Mouse (Mus musculus): ENCODE measurements around the gene Tent4b. TPM values are rescaled to one million over a fixed set of nuclear protein-coding genes. Genes with fewer than 3 reads are reported as not detected.

Gene Tent4b
- polyA plus RNA-seq, 1 experiment from 2014 or later = 6.2 TPM

DNA sequence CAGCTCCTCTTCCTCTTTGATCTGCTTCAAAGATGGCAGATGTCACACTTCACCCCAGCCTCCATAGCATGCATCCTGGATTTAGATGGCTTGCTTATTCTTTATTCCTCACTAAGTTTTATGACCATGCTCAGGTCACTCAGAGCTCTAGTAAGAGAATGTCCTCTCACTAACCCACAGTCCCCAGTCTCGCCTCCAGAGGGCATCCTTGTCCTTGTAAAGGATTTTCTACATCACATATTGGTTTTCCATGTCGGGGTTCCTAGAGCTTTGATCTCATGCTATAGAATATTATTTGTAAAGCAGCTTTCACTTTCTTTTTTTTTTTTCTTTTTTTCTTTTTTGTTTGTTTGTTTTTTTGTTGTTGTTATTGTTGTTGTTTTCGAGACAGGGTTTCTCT, 53.8 kb downstream of the Tent4b start:
- Histone ChIP-seq H3K27ac (ENCODE audit: low read length) (no peak overlapping the region), H3K9ac (ENCODE audit: low read length) (no peak overlapping the region), H3K4me3 (ENCODE audit: low read length) (no peak overlapping the region), H3K36me3 (ENCODE audit: control insufficient read depth, insufficient read depth, low read length) (peaks cover 20% of the 10 kb centered on the region; the same call in 1 of the 2 replicates), H3K27me3 (ENCODE audit: control insufficient read depth, insufficient read depth, low read depth, low read length) (no peaks in the 10 kb centered on the region), H3K4me1 (replicated peaks; ENCODE audit: control insufficient read depth, insufficient read depth, low read length) (no peaks in the 10 kb centered on the region), H3K9me3 (ENCODE audit: control insufficient read depth, low read length) (no peaks in the 10 kb centered on the region), H3K4me2 (ENCODE audit: low read depth, low read length) (no peak overlapping the region)
- no peak for ATAC-seq (ENCODE audit: low read depth)
- WGBS = 71% methylated on average over 3 of the region's 3 CpGs

DNA sequence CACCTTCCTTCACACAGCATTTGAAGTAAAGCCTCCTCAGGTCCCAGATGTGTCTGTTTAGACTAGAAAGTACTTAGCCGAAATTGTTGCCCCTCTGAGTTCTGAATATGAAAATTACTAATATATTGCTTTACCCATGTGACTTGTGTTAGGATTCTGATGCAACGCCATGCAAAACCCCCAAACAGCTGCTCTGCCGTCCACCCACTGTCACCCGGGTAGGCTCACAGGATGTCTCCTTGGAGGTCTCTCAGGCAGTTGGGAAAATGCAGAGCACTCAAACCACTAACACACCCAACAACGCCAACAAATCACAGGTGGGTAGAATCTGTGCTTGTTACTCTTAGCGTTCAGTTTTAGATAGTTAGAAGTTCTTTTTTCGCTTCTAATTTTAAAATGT, 55.9 kb downstream of the Tent4b start:
- H3K4me2 ChIP-seq (ENCODE audit: low read depth, low read length) = no peak overlapping the region
- ATAC-seq (ENCODE audit: low read depth) = no peak
- no peak overlapping the region for H3K9ac ChIP-seq (ENCODE audit: low read length)
- no peak overlapping the region for H3K4me3 ChIP-seq (ENCODE audit: low read length)
- no peaks in the 10 kb centered on the region for H3K27me3 ChIP-seq (ENCODE audit: control insufficient read depth, insufficient read depth, low read depth, low read length)
- H3K36me3 ChIP-seq (ENCODE audit: control insufficient read depth, insufficient read depth, low read length) = peaks cover 16% of the 10 kb centered on the region; the same call in 1 of the 2 replicates
- H3K4me1 ChIP-seq (replicated peaks; ENCODE audit: control insufficient read depth, insufficient read depth, low read length) = no peaks in the 10 kb centered on the region
- 84% methylated on average over 7 of the region's 7 CpGs for WGBS
- H3K27ac ChIP-seq (ENCODE audit: low read length) = no peak overlapping the region
- no peaks in the 10 kb centered on the region for H3K9me3 ChIP-seq (ENCODE audit: control insufficient read depth, low read length)

DNA sequence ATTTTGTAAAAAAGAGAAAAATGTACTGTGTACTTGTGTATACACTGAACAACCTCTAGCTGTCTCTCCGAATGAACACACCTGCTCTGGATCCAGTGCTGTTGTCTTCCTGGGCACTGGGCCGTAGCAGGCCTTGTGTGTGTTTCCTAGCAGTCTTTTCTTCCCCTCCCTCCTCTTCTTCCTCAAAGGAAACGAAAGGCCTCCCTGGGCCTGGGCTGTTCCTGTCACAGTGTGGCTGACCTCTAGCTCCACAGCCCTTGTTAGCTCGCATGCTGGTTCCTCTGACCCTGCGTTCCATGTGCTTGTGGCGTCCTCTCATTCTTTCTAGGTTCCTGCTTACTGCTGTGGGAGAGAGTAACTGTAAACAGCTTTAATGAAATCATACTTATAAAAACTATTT, 59.0 kb downstream of the Tent4b start:
- H3K4me2 ChIP-seq (ENCODE audit: low read depth, low read length) = no peak overlapping the region
- H3K9me3 ChIP-seq (ENCODE audit: control insufficient read depth, low read length) = no peaks in the 10 kb centered on the region
- WGBS = 56% methylated on average over 6 of the region's 6 CpGs
- H3K9ac ChIP-seq (ENCODE audit: low read length) = no peak overlapping the region
- ATAC-seq (ENCODE audit: low read depth) = no peak
- H3K27ac ChIP-seq (ENCODE audit: low read length) = no peak overlapping the region
- H3K4me1 ChIP-seq (replicated peaks; ENCODE audit: control insufficient read depth, insufficient read depth, low read length) = peaks cover 8% of the 10 kb centered on the region
- no peak overlapping the region for H3K4me3 ChIP-seq (ENCODE audit: low read length)
- H3K36me3 ChIP-seq (ENCODE audit: control insufficient read depth, insufficient read depth, low read length) = peaks cover 8% of the 10 kb centered on the region; the same call in 1 of the 2 replicates
- no peaks in the 10 kb centered on the region for H3K27me3 ChIP-seq (ENCODE audit: control insufficient read depth, insufficient read depth, low read depth, low read length)

DNA sequence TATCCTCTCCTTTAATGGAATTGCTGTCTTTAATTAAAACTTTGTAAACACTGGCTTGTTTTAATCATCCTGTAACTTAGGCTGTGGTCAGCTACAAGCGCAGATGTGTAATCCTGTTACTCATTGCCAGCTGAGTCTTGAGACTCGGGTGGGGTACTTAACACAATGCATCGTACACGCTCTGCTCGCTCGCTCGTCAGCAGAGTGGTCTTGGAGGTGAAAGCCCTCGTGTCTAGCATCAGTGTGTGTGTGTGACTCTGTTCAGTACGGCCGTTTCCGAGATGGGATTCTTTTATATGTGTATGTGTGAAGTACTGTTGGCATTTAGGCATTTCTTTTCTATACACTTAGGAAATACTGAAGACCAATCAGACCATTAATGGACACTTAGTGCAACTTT, 59.5 kb downstream of the Tent4b start:
- H3K9me3 ChIP-seq (ENCODE audit: control insufficient read depth, low read length) = no peaks in the 10 kb centered on the region
- H3K4me3 ChIP-seq (ENCODE audit: low read length) = no peak overlapping the region
- no peak overlapping the region for H3K27ac ChIP-seq (ENCODE audit: low read length)
- peaks cover 8% of the 10 kb centered on the region; the same call in 1 of the 2 replicates for H3K36me3 ChIP-seq (ENCODE audit: control insufficient read depth, insufficient read depth, low read length)
- WGBS = 75% methylated on average over 11 of the region's 11 CpGs
- H3K27me3 ChIP-seq (ENCODE audit: control insufficient read depth, insufficient read depth, low read depth, low read length) = no peaks in the 10 kb centered on the region
- H3K9ac ChIP-seq (ENCODE audit: low read length) = no peak overlapping the region
- H3K4me2 ChIP-seq (ENCODE audit: low read depth, low read length) = no peak overlapping the region
- ATAC-seq (ENCODE audit: low read depth) = no peak
- peaks cover 13% of the 10 kb centered on the region for H3K4me1 ChIP-seq (replicated peaks; ENCODE audit: control insufficient read depth, insufficient read depth, low read length)

DNA sequence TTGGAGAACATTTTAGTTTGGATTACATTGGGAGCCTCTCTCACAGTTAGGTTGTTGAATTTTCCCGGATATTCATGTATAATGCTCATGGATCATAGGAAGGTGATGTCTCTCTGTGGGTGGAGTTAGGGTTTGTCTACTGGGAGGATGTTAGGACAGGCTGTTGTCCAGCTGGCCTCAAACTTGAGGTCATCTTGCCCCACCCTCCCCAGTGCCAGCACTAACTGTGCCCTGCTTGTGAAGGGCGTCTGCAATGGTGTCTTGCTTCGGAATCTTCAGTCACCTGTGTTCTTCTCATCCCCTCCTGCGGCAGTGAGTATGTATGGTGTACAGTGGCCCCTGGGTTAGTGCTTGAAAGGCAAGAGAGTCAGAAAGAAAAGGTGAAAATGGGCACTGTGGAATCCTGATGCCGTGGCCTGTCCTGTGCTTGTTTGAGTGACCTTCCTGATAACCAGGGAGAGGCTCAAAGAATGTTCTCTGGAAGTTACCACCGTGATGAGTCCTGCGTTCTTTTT, 61.5 kb downstream of the Tent4b start:
- Histone ChIP-seq H3K4me1 (replicated peaks; ENCODE audit: control insufficient read depth, insufficient read depth, low read length) (peaks cover 27% of the 10 kb centered on the region), H3K27ac (ENCODE audit: low read length) (no peak overlapping the region), H3K9ac (ENCODE audit: low read length) (no peak overlapping the region), H3K9me3 (ENCODE audit: control insufficient read depth, low read length) (no peaks in the 10 kb centered on the region), H3K36me3 (ENCODE audit: control insufficient read depth, insufficient read depth, low read length) (peaks cover 7% of the 10 kb centered on the region; the same call in 1 of the 2 replicates), H3K27me3 (ENCODE audit: control insufficient read depth, insufficient read depth, low read depth, low read length) (no peaks in the 10 kb centered on the region), H3K4me3 (ENCODE audit: low read length) (no peak overlapping the region), H3K4me2 (ENCODE audit: low read depth, low read length) (no peak overlapping the region)
- 84% methylated on average over 7 of the region's 7 CpGs for WGBS
- ATAC-seq (ENCODE audit: low read depth) = no peak

DNA sequence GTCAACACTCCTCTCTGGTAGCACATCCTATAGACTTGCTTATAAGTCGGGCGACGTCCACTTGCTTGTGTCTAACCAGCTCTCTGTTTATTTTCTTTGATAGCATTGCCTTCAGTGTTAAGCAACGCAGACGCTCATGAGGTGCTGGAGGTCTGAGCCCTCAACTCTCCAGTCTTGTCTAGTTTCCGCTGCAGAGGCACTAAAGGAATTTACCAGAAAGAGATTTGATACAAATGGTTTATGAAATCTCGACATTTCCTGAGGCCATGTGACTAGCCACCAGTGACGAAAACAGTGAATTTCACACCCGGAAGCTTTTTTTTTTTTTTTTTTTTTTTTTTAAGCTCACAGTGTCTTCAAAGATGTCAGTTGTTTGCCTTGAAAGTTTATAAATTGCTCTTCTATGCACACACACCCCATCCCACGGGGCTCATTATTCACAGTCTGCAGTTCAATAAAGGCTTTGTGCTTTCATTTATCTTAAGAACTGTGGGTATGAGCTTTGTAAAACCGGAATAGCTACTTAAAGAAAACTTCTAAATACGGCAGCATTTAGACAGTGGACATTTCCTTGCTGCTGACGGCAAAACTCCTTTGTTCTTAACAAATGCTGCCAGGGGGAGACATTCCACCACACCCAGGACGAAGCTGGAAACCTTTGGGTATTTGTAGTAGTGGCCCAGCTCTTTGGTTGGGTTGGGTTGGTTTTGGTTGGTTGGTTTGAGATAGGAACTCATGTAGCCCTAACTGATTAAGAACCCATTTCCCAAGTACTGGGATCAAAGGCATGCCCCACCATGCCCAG, 64.0 kb downstream of the Tent4b start:
- H3K9ac ChIP-seq (ENCODE audit: low read length) = peak overlapping the region; percentile 26; the same call in 1 of the 2 replicates
- no peaks in the 10 kb centered on the region for H3K9me3 ChIP-seq (ENCODE audit: control insufficient read depth, low read length)
- no peaks in the 10 kb centered on the region for H3K36me3 ChIP-seq (ENCODE audit: control insufficient read depth, insufficient read depth, low read length)
- no peaks in the 10 kb centered on the region for H3K27me3 ChIP-seq (ENCODE audit: control insufficient read depth, insufficient read depth, low read depth, low read length)
- H3K4me1 ChIP-seq (replicated peaks; ENCODE audit: control insufficient read depth, insufficient read depth, low read length) = peaks cover 35% of the 10 kb centered on the region
- H3K4me3 ChIP-seq (ENCODE audit: low read length) = no peak overlapping the region
- ATAC-seq (ENCODE audit: low read depth) = no peak
- H3K27ac ChIP-seq (ENCODE audit: low read length) = peak overlapping the region; percentile 66
- WGBS = 12% methylated on average over 14 of the region's 14 CpGs
- H3K4me2 ChIP-seq (ENCODE audit: low read depth, low read length) = peak overlapping the region; percentile 29; the same call in 1 of the 2 replicates

DNA sequence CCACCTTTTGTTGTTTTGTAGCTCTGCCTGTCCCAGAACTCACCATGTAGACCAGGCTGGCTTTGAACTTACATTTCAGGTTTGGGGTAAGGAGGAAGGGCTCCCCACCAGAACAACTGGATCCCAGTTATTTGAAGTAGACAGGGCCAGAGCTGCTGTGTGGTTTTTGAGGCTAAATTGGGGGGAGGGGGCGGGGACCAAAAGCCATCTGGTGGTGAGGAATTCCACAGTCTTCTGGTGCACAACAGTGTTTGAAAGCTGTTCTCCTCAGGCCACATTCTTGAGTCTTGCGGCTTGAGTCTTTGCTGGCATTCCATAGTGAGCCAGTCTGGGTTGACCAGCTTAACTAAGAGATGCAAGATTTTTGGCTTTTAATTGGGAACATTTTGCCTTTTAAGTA, 66.5 kb downstream of the Tent4b start:
- Histone ChIP-seq H3K36me3 (ENCODE audit: control insufficient read depth, insufficient read depth, low read length) (no peaks in the 10 kb centered on the region), H3K4me2 (ENCODE audit: low read depth, low read length) (no peak overlapping the region), H3K9me3 (ENCODE audit: control insufficient read depth, low read length) (no peaks in the 10 kb centered on the region), H3K27me3 (ENCODE audit: control insufficient read depth, insufficient read depth, low read depth, low read length) (no peaks in the 10 kb centered on the region), H3K4me3 (ENCODE audit: low read length) (no peak overlapping the region), H3K9ac (ENCODE audit: low read length) (no peak overlapping the region), H3K4me1 (replicated peaks; ENCODE audit: control insufficient read depth, insufficient read depth, low read length) (peaks cover 37% of the 10 kb centered on the region), H3K27ac (ENCODE audit: low read length) (peak overlapping the region; percentile 72)
- WGBS = 2% methylated on average over 2 of the region's 2 CpGs
- ATAC-seq (ENCODE audit: low read depth) = peak; percentile 31; the same call in 1 of the 2 replicates

DNA sequence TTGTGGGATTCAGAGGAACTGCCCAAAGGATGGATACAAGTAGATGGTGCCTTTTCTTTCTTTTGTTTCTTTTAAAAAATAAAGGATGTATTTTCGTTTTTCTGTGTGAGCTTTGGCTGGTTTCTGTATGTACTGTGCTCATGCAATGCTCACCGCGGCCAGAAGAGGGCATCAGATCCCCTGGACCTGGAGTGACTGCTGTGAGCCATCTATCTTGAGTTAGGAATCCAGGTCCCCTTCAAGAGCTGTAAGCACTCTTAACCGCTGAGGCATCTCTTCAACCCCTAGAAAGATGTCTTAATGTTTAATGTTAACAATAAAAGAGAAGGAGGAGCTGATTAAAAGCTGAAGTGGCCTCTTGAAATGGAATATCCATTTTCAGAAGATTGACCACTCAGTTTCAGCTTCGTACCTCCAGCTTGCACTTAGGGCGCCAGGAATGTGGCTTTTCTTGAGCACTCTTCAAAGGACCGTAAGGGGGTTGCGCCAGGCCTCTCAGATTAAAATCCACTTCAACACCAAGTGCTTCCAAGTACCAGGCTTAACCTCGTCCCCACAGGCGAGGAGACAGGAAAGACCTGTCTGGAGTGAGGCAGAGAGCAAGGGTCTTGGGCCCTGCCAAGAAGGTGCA, 67.3 kb downstream of the Tent4b start:
- Histone ChIP-seq H3K4me3 (ENCODE audit: low read length) (no peak overlapping the region), H3K27ac (ENCODE audit: low read length) (peak overlapping the region; percentile 89), H3K9me3 (ENCODE audit: control insufficient read depth, low read length) (no peaks in the 10 kb centered on the region), H3K27me3 (ENCODE audit: control insufficient read depth, insufficient read depth, low read depth, low read length) (no peaks in the 10 kb centered on the region), H3K4me1 (replicated peaks; ENCODE audit: control insufficient read depth, insufficient read depth, low read length) (peaks cover 37% of the 10 kb centered on the region), H3K9ac (ENCODE audit: low read length) (no peak overlapping the region), H3K4me2 (ENCODE audit: low read depth, low read length) (no peak overlapping the region), H3K36me3 (ENCODE audit: control insufficient read depth, insufficient read depth, low read length) (no peaks in the 10 kb centered on the region)
- peak; percentile 91 for ATAC-seq (ENCODE audit: low read depth)
- WGBS = 26% methylated on average over 10 of the region's 10 CpGs

DNA sequence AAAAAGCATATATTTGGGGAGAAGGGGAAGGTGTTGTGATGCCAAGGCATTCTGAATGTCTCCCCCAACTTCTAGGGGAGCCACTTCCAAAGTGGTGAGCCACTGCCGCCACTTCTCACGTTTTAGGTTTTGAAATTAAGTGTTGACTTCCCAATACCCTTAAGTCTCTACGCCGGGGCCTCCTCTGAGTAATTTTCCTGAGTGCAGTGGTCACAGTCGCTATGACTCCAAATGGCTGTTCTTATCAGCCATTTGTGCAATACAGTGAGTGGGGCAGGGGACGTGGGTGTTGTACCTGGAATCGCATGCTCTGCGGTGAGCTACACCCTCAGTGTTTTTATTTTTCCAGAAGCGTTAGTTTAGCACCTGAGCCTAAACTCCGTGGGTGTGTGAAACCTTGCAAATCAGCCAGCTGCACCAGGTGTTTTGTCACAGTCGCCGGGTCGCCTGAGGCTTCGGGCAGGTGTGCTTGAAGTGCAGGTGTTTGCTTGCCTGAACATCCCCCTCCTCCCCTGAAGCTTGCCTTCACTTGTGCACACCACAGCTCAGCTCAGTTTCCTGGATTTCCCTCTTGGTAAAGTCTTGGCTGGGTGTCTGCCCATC, 67.9 kb downstream of the Tent4b start:
- no peaks in the 10 kb centered on the region for H3K27me3 ChIP-seq (ENCODE audit: control insufficient read depth, insufficient read depth, low read depth, low read length)
- H3K9ac ChIP-seq (ENCODE audit: low read length) = 0 out of 2 replicates have a peak overlapping the region, but pooled peaks have one; percentile 14
- H3K4me3 ChIP-seq (ENCODE audit: low read length) = no peak overlapping the region
- H3K4me2 ChIP-seq (ENCODE audit: low read depth, low read length) = peak overlapping the region; percentile 21; the same call in 1 of the 2 replicates
- H3K9me3 ChIP-seq (ENCODE audit: control insufficient read depth, low read length) = no peaks in the 10 kb centered on the region
- WGBS = 49% methylated on average over 14 of the region's 14 CpGs
- H3K4me1 ChIP-seq (replicated peaks; ENCODE audit: control insufficient read depth, insufficient read depth, low read length) = peaks cover 37% of the 10 kb centered on the region
- no peaks in the 10 kb centered on the region for H3K36me3 ChIP-seq (ENCODE audit: control insufficient read depth, insufficient read depth, low read length)
- peak; percentile 49 for ATAC-seq (ENCODE audit: low read depth)
- H3K27ac ChIP-seq (ENCODE audit: low read length) = peak overlapping the region; percentile 89
